Mouse (Mus musculus) CH12.LX (cell line): ENCODE measurements around the gene Slc1a7. TPM values are rescaled to one million over a fixed set of nuclear protein-coding genes. Genes with fewer than 3 reads are reported as not detected.
A peak's percentile ranks its signal among the peaks of the same experiment; 100 is the strongest.

Experiments used
- DNase-seq: peaks from one replicate; pipeline ENCODE4 v3.0.0-alpha.2; 2013; ENCODE audit errors: extremely low read depth
- H3K27ac ChIP-seq: 2 replicates; pipeline ENCODE4 v1.5.1; 2012; ENCODE audit warnings: low read depth, mild to moderate bottlenecking, control low read depth, moderate library complexity; ENCODE audit not compliant: insufficient read depth
- H3K27me3 ChIP-seq: replicated peaks from 2 replicates; pipeline ENCODE3; 2012; ENCODE audit warnings: inconsistent platforms
- H3K36me3 ChIP-seq, 2 experiments: replicated peaks in 1 of 2; 2 replicates each; pipeline versions ENCODE3 to v1.6.1; 2012; ENCODE audit warnings: inconsistent platforms in 1 of 2, low read length in 1 of 2, mild to moderate bottlenecking in 1 of 2, mixed read lengths in 1 of 2, moderate library complexity in 1 of 2; ENCODE audit not compliant: control insufficient read depth in 1 of 2, insufficient read depth in 1 of 2
- H3K4me1 ChIP-seq, 2 experiments: 2 replicates each; pipeline ENCODE4 v1.6.1; 2012; ENCODE audit warnings: inconsistent platforms in 1 of 2, moderate library complexity in 1 of 2; ENCODE audit not compliant: insufficient read depth in 2 of 2, control insufficient read depth in 1 of 2
- H3K4me2 ChIP-seq: 2 replicates; pipeline ENCODE4 v1.6.1; 2012; ENCODE audit warnings: low read depth, mild to moderate bottlenecking, control low read depth; ENCODE audit not compliant: poor library complexity, insufficient read depth, severe bottlenecking
- H3K4me3 ChIP-seq, 3 experiments: fragments of 150-350 bp in 1 of 3; sonication (generic) in 1 of 3; replicated peaks in 1 of 3; 2 replicates each; pipeline versions ENCODE3 to v1.5.1; 2011 to 2012; ENCODE audit warnings: low read depth in 2 of 3, low read length in 2 of 3, mild to moderate bottlenecking in 2 of 3, moderate library complexity in 2 of 3, control low read depth in 1 of 3, improper control_type of control experiment in 1 of 3, inconsistent platforms in 1 of 3, mixed read lengths in 1 of 3; ENCODE audit not compliant: poor library complexity in 1 of 3
- H3K79me2 ChIP-seq: replicated peaks from 2 replicates; pipeline ENCODE4 v1.6.1; 2012; ENCODE audit warnings: mild to moderate bottlenecking, moderate library complexity; ENCODE audit not compliant: control insufficient read depth, poor library complexity, insufficient read depth, severe bottlenecking; ENCODE audit errors: extremely low read depth
- H3K9ac ChIP-seq: 2 replicates; pipeline ENCODE4 v1.6.1; 2012; ENCODE audit warnings: low read depth, mild to moderate bottlenecking, control low read depth, moderate library complexity; ENCODE audit not compliant: insufficient read depth
- H3K9me3 ChIP-seq: replicated peaks from 2 replicates; pipeline ENCODE3; 2012; ENCODE audit warnings: low read length, inconsistent platforms, mixed read lengths
- CHD2 ChIP-seq: IDR thresholded peaks from 2 replicates; pipeline ENCODE4 v1.6.1; 2011; ENCODE audit warnings: low read length, improper control_type of control experiment
- CTCF ChIP-seq, 2 experiments: IDR thresholded peaks in 1 of 2; conservative IDR thresholded peaks in 1 of 2; 2 replicates each; pipeline ENCODE4 v1.5.1; 2011 to 2012; ENCODE audit warnings: low read depth in 2 of 2, low read length in 2 of 2, improper control_type of control experiment in 1 of 2, inconsistent platforms in 1 of 2, mild to moderate bottlenecking in 1 of 2, moderate library complexity in 1 of 2
- E2F4 ChIP-seq: IDR thresholded peaks from 2 replicates; pipeline ENCODE4 v1.6.1; 2011; ENCODE audit warnings: low read depth, low read length, improper control_type of control experiment; ENCODE audit not compliant: insufficient replicate concordance
- ELF1 ChIP-seq: IDR thresholded peaks from 2 replicates; pipeline ENCODE4 v1.6.1; 2014; ENCODE audit warnings: low read depth, mild to moderate bottlenecking, inconsistent platforms, low read length, improper control_type of control experiment
- ETS1 ChIP-seq: conservative IDR thresholded peaks from 2 replicates; pipeline ENCODE4 v1.6.1; 2012; ENCODE audit warnings: low read depth, mild to moderate bottlenecking, inconsistent platforms, low read length, improper control_type of control experiment, moderate library complexity
- GABPA ChIP-seq: IDR thresholded peaks from 2 replicates; pipeline ENCODE4 v1.6.1; 2012; ENCODE audit warnings: low read depth, low read length, improper control_type of control experiment, inconsistent platforms; ENCODE audit not compliant: insufficient replicate concordance
- HCFC1 ChIP-seq: IDR thresholded peaks from 2 replicates; pipeline ENCODE4 v1.6.1; 2012; ENCODE audit warnings: low read depth, mild to moderate bottlenecking, inconsistent platforms, low read length, improper control_type of control experiment
- IRF4 ChIP-seq: IDR thresholded peaks from 2 replicates; pipeline ENCODE4 v1.6.1; 2014; ENCODE audit warnings: low read depth, mild to moderate bottlenecking, inconsistent platforms, low read length, improper control_type of control experiment
- JUN ChIP-seq: IDR thresholded peaks from 2 replicates; pipeline ENCODE4 v1.6.1; 2011; ENCODE audit warnings: low read depth, mild to moderate bottlenecking, low read length, improper control_type of control experiment, moderate library complexity; ENCODE audit not compliant: insufficient read depth
- JUND ChIP-seq: conservative IDR thresholded peaks from 2 replicates; pipeline ENCODE4 v1.6.1; 2011; ENCODE audit warnings: low read depth, low read length, improper control_type of control experiment
- MAFK ChIP-seq: IDR thresholded peaks from 2 replicates; pipeline ENCODE4 v1.6.1; 2011; ENCODE audit warnings: low read length, improper control_type of control experiment; ENCODE audit not compliant: insufficient replicate concordance
- MXI1 ChIP-seq: IDR thresholded peaks from 2 replicates; pipeline ENCODE4 v1.6.1; 2011; ENCODE audit warnings: mild to moderate bottlenecking, low read depth, low read length, improper control_type of control experiment
- MYC ChIP-seq: IDR thresholded peaks from 2 replicates; pipeline ENCODE4 v1.6.1; 2011; ENCODE audit warnings: low read depth, mild to moderate bottlenecking, improper control_type of control experiment, low read length
- NELFE ChIP-seq: IDR thresholded peaks from 2 replicates; pipeline ENCODE4 v1.6.1; 2011; ENCODE audit warnings: low read depth, low read length, improper control_type of control experiment
- NRF1 ChIP-seq: IDR thresholded peaks from 2 replicates; pipeline ENCODE4 v1.6.1; 2014; ENCODE audit warnings: low read depth, mild to moderate bottlenecking, inconsistent platforms, low read length, improper control_type of control experiment, moderate library complexity
- PAX5 ChIP-seq: IDR thresholded peaks from 2 replicates; pipeline ENCODE4 v1.6.1; 2012; ENCODE audit warnings: low read length, inconsistent platforms, mixed read lengths
- POLR2A ChIP-seq: IDR thresholded peaks from 2 replicates; pipeline ENCODE4 v1.6.1; 2011; ENCODE audit warnings: low read depth, mild to moderate bottlenecking, improper control_type of control experiment, low read length
- POLR2AphosphoS2 ChIP-seq: IDR thresholded peaks from 2 replicates; pipeline ENCODE4 v1.6.1; 2011; ENCODE audit warnings: low read depth, low read length, improper control_type of control experiment
- RAD21 ChIP-seq: IDR thresholded peaks from 2 replicates; pipeline ENCODE4 v1.6.1; 2011; ENCODE audit warnings: low read depth, mild to moderate bottlenecking, low read length, improper control_type of control experiment, moderate library complexity
- RCOR1 ChIP-seq: conservative IDR thresholded peaks from 2 replicates; pipeline ENCODE4 v1.6.1; 2012; ENCODE audit warnings: low read depth, mild to moderate bottlenecking, inconsistent platforms, low read length, improper control_type of control experiment
- SIN3A ChIP-seq: IDR thresholded peaks from 2 replicates; pipeline ENCODE4 v1.6.1; 2012; ENCODE audit warnings: low read length, improper control_type of control experiment, inconsistent platforms
- SMC3 ChIP-seq: IDR thresholded peaks from 2 replicates; pipeline ENCODE4 v1.6.1; 2011; ENCODE audit warnings: low read depth, low read length, improper control_type of control experiment
- TBP ChIP-seq: conservative IDR thresholded peaks from 2 replicates; pipeline ENCODE4 v1.6.1; 2011; ENCODE audit warnings: low read depth, low read length, improper control_type of control experiment
- TCF12 ChIP-seq: IDR thresholded peaks from 2 replicates; pipeline ENCODE4 v1.6.1; 2014; ENCODE audit warnings: low read depth, mild to moderate bottlenecking, inconsistent platforms, low read length, improper control_type of control experiment
- ZMIZ1 ChIP-seq: IDR thresholded peaks from 2 replicates; pipeline ENCODE4 v1.6.1; 2012; ENCODE audit warnings: low read depth, mild to moderate bottlenecking, inconsistent platforms, low read length, improper control_type of control experiment
- dilution Hi-C: fragments of 300-500 bp; cut with MboI; formaldehyde crosslinking; loops from 2 replicates; pipeline ENCODE4 v1.14.3; 2020; ENCODE audit warnings: low sequenced_read_pairs; ENCODE audit not compliant: extremely low pct_unique_long_range_greater_than_20kb, extremely low pct_ligation_motif_present
- in situ Hi-C: fragments of 300-500 bp; cut with MboI; formaldehyde crosslinking; loops from 3 replicates; pipeline ENCODE4 v1.14.3; 2019; ENCODE audit warnings: low sequenced_read_pairs, low pct_ligation_motif_present, low pct_unique_long_range_greater_than_20kb, mixed read lengths
- polyA plus RNA-seq: library from polyadenylated mRNA; unstranded; fragments of >175 nt; gene quantifications from 2 replicates; pipeline ENCODE4 v1.2.1, GENCODE M21; 2012; ENCODE audit warnings: low read depth; ENCODE audit not compliant: insufficient read length
- total RNA-seq, 2 experiments: library from RNA; depleted of rRNA; stranded (reverse); fragments of 300-350 nt in 1 of 2; fragments of >200 nt in 1 of 2; gene quantifications; 2 replicates each; pipeline ENCODE4 v1.2.3; 2012 to 2014

Gene Slc1a7
- total and polyA plus RNA-seq, 3 experiments, result not detected

DNA sequence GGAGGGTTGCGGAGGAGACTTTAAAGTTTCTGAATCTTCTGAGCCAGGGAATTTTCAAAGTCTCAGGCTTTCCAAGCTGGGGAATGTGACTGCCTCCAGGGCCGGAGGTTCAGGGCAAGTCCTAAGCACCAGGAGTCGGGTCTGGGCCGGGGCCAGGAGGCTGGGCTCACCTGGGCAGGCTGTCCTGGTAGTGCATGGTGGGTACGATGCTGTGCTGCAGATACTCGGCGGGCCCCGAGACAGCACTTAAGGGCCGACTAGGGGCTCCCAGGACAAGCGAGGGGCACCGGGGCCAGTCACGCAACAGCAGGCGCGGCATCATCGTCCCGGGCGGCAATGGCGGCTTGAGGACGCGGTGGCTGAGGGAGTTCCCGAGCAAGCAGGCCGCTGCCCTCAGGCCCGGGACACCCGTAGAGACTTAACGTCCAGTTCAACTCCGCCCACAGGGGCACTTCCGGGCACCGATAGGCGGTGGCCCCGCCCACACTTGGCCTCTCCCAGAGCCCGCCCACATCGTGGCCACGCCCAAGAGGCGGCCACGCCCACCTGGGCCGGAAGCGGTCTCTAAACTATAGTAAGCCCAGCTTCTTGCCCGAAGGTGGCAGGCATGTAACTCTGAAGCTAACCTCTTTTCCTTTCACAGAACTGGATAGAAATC lies 44.9 kb upstream of the Slc1a7 start, which contains the start of gene Cpt2:
TSS of gene Cpt2 (minus strand) at position 466 of the 658 bp plus-strand sequence.
- H3K4me2 ChIP-seq, result peak within 1 kb of the TSS; percentile 79
- H3K27ac ChIP-seq, result no peak within 1 kb of the TSS
- H3K4me1 ChIP-seq, result peaks cover 7 to 11% of the 10 kb centered on the region in 2 experiments
- peaks cover 0 to 7% of the 10 kb centered on the region in 2 experiments for H3K36me3 ChIP-seq
- H3K27me3 ChIP-seq, result peaks cover 2% of the 10 kb centered on the region
- H3K4me3 ChIP-seq, result peak within 1 kb of the TSS; percentile 73 to 98 (median 94)
- peak; percentile 91 for DNase-seq
- in situ Hi-C loops, result no loop called here
- H3K9ac ChIP-seq, result peak within 1 kb of the TSS; percentile 83
- no peaks in the 10 kb centered on the region for H3K79me2 ChIP-seq
- H3K9me3 ChIP-seq, result no peaks in the 10 kb centered on the region
- dilution Hi-C loops, result no loop called here
- TF ChIP-seq SMC3 (peak; percentile 19; the same call in 1 of the 2 replicates), RAD21 (peak; percentile 58), TBP (peak; percentile 39; the same call in 1 of the 2 replicates), CTCF (conservative IDR thresholded peaks at IDR 0.05 in 1 of 2, IDR thresholded peaks at IDR 0.05 in 1 of 2; ENCODE audit: low read depth in 2 of 2, low read length in 2 of 2) (peak in 1 of 2 experiments; percentile 55; a peak in 2 of 4 replicates), ETS1 (no peak), ZMIZ1 (peak; percentile 80), POLR2A (peak; percentile 91), NRF1 (0 out of 2 replicates have a peak, but pooled peaks have one; percentile 17), MYC (no peak), ELF1 (peak; percentile 98), NELFE (peak; percentile 84), PAX5 (no peak), POLR2AphosphoS2 (peak; percentile 44; the same call in 1 of the 2 replicates), SIN3A (peak; percentile 63; the same call in 1 of the 2 replicates), MXI1 (peak; percentile 45), TCF12 (peak; percentile 81), MAFK (no peak), HCFC1 (peak; percentile 36; the same call in 1 of the 2 replicates)
- TF ChIP-seq, all 38 proteins: peak for 14

- Histone ChIP-seq H3K27ac (no peak overlapping the region), H3K36me3 (peaks cover 0 to 5% of the 10 kb centered on the region in 2 experiments), H3K79me2 (no peaks in the 10 kb centered on the region), H3K4me2 (peak overlapping the region; percentile 79), H3K9me3 (no peaks in the 10 kb centered on the region), H3K4me3 (peak overlapping the region in 2 of 3 experiments; percentile 48 to 94), H3K27me3 (peaks cover 2% of the 10 kb centered on the region), H3K9ac (no peak overlapping the region; the same call in 1 of the 2 replicates), H3K4me1 (peaks cover 7 to 11% of the 10 kb centered on the region in 2 experiments)
- in situ Hi-C loops, result no loop called here
- dilution Hi-C loops, result no loop called here
- DNase-seq, result no peak
- TF ChIP-seq PAX5, result no peak
- TF ChIP-seq IRF4, result no peak
- TF ChIP-seq E2F4, result no peak
- TF ChIP-seq JUN, result no peak
- TF ChIP-seq RCOR1, result no peak
- TF ChIP-seq ELF1, result no peak
- no peak for TF ChIP-seq MAFK
- TF ChIP-seq GABPA, result no peak
- TF ChIP-seq JUND, result no peak
- TF ChIP-seq CHD2, result no peak
- no peak for TF ChIP-seq POLR2AphosphoS2
- TF ChIP-seq CTCF (conservative IDR thresholded peaks at IDR 0.05 in 1 of 2, IDR thresholded peaks at IDR 0.05 in 1 of 2; ENCODE audit: low read depth in 2 of 2, low read length in 2 of 2), result no peak
- no peak for TF ChIP-seq NRF1
Observed at GRCm38 (mm10) chr4:107923803-107924194, 44.3 kb upstream of the Slc1a7 start.
